Mouse (Mus musculus) brain, adult 2 months (tissue): Measurements from ENCODE around the gene Fam227b.

Source experiments
- DNase-seq: peaks from one replicate; pipeline ENCODE4 v3.0.0; 2011; ENCODE audit warnings: low read depth, low spot score

Fam227b gene

GRCm38 (mm10) chr2:126006088-126006487 is 145.7 kb downstream of the Fam227b start:
- peak; percentile 75 for DNase-seq

- no peak for DNase-seq
Observed at GRCm38 (mm10) chr2:126002291-126002690, 149.5 kb downstream of the Fam227b start.

GRCm38 (mm10) chr2:125975808-125976345 is 175.9 kb downstream of the Fam227b start:
- DNase-seq: no peak

- no peak for DNase-seq
Observed at GRCm38 (mm10) chr2:125975206-125975605, 176.6 kb downstream of the Fam227b start.

GRCm38 (mm10) chr2:125973207-125973606 is 178.6 kb downstream of the Fam227b start:
- no peak for DNase-seq

GRCm38 (mm10) chr2:125968811-125969210 is 183.0 kb downstream of the Fam227b start:
- DNase-seq: no peak

- peak; percentile 55 for DNase-seq
Observed at GRCm38 (mm10) chr2:125948195-125948594, 203.6 kb downstream of the Fam227b start.

GRCm38 (mm10) chr2:125943301-125943700 is 208.5 kb downstream of the Fam227b start:
- DNase-seq: no peak

GRCm38 (mm10) chr2:125941111-125941785 is 210.6 kb downstream of the Fam227b start:
- DNase-seq: peak; percentile 82

- DNase-seq: no peak
Observed at GRCm38 (mm10) chr2:125938993-125939642, 212.7 kb downstream of the Fam227b start.

GRCm38 (mm10) chr2:125936396-125936795 is 215.4 kb downstream of the Fam227b start:
- DNase-seq: peak; percentile 21

- no peak for DNase-seq
Observed at GRCm38 (mm10) chr2:125933977-125934376, 217.8 kb downstream of the Fam227b start.
